Mouse (Mus musculus) hindbrain, postnatal 0 days (tissue): ENCODE results near the gene Kdm1a. TPM values are rescaled to one million over a fixed set of nuclear protein-coding genes. Genes with fewer than 3 reads are reported as not detected.

Source experiments
- ATAC-seq: fragments of 200-750 bp; cut with Nextera tagmentation; 2 replicates; pipeline ENCODE4 v1.8.0; 2017; ENCODE audit warnings: mild to moderate bottlenecking, moderate TSS enrichment, moderate library complexity
- DNase-seq: peaks from one replicate; pipeline ENCODE4 v3.0.0-alpha.2; 2015; ENCODE audit warnings: low spot score
- H3K27ac ChIP-seq: fragments of 300-500 bp; sonication (generic); 2 replicates; pipeline ENCODE4 v1.5.1; 2014; ENCODE audit warnings: mild to moderate bottlenecking
- H3K27me3 ChIP-seq: fragments of 300-500 bp; sonication (generic); 2 replicates; pipeline ENCODE4 v1.6.1; 2014; ENCODE audit warnings: low read length, mixed read lengths; ENCODE audit not compliant: insufficient read depth
- H3K36me3 ChIP-seq: fragments of 300-500 bp; sonication (generic); 2 replicates; pipeline ENCODE4 v1.6.1; 2014; ENCODE audit warnings: low read length, mixed read lengths; ENCODE audit not compliant: insufficient read depth
- H3K4me1 ChIP-seq: fragments of 300-500 bp; sonication (generic); 2 replicates; pipeline ENCODE4 v1.6.1; 2014; ENCODE audit warnings: antibody characterized with exemption, low read length, mixed read lengths; ENCODE audit not compliant: insufficient read depth
- H3K4me2 ChIP-seq: fragments of 300-500 bp; sonication (generic); 2 replicates; pipeline ENCODE4 v1.6.1; 2014; ENCODE audit warnings: low read depth, mild to moderate bottlenecking, low read length, moderate library complexity, mixed read lengths
- H3K4me3 ChIP-seq: fragments of 300-500 bp; sonication (generic); 2 replicates; pipeline ENCODE4 v1.5.1; 2014; ENCODE audit warnings: low read length
- H3K9ac ChIP-seq: fragments of 300-500 bp; sonication (generic); replicated peaks from 2 replicates; pipeline ENCODE4 v1.6.1; 2014; ENCODE audit warnings: mild to moderate bottlenecking, low read length, moderate library complexity, mixed read lengths
- H3K9me3 ChIP-seq: fragments of 300-500 bp; sonication (generic); 2 replicates; pipeline ENCODE4 v1.6.1; 2016; ENCODE audit warnings: low read length, mixed read lengths
- CTCF ChIP-seq: IDR thresholded peaks from 2 replicates; pipeline ENCODE4 v1.5.1; 2016; ENCODE audit warnings: antibody characterized with exemption, control low read depth, low read depth
- WGBS: fragments of 180-500 bp; shearing (Covaris S2); extraction: QIAGEN DNeasy Blood & Tissue Kit; methylation state at CpG from one replicate; pipeline ENCODE4 v1.1.7; 2014; 5-methylcytosine and 5-hydroxymethylcytosine counted together
- polyA plus RNA-seq: library from polyadenylated mRNA; unstranded; fragments of >200 nt; fragmentation: Nextera tagmentation; extraction: Ambion mirVana; gene quantifications from 2 replicates; pipeline ENCODE4 v1.2.1, GENCODE M21; 2015
- total RNA-seq: library from RNA; depleted of rRNA; stranded (reverse); fragments of >200 nt; gene quantifications from 2 replicates; pipeline ENCODE4 v1.2.3, GENCODE M21; 2014

Gene Kdm1a
- total and polyA plus RNA-seq, 2 experiments from 2014 or later = 44.8 to 123 TPM

DNA sequence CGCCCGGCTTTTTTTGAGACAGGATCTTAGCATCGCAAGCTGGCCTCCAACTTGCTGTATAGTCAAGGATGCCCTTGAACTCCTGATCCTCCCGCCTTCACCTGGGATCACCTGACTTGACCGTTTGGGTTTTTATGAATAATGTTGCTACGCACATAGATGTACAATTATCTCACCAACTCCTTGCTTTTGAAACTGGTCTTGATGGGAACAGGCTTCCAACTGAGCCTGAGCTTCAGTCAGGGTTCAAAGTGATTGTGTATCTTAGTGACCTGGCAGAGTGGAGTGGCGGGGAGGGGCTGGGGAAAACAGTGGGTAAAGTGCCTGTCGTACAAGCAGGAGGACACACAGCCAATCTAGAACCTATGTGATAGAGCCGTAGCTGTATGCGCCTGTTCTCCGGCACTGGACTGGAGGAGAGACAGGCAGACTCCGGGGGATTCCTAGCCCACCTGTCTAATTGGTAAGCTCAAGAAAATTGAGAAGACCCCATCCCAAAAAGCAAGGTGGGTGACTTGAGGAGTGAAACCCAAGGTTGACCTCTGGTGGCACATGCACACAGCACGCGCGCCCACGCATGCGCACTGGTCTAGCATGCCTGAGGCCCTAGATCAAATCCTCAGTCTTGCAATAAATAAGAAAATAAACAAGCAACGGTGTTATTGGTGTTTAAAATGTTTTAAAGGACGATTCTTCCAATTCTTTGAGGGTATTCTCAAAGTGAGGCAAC, 3.4 kb upstream of the Kdm1a start:
- no peak overlapping the region for H3K4me3 ChIP-seq
- H3K4me2 ChIP-seq = no peak overlapping the region
- no peaks in the 10 kb centered on the region for H3K27me3 ChIP-seq
- H3K9ac ChIP-seq = no peak overlapping the region
- no peaks in the 10 kb centered on the region for H3K4me1 ChIP-seq
- H3K36me3 ChIP-seq = no peaks in the 10 kb centered on the region
- H3K27ac ChIP-seq = no peak overlapping the region
- no peaks in the 10 kb centered on the region for H3K9me3 ChIP-seq
- no peak for TF ChIP-seq CTCF
- 91% methylated on average over 19 of the region's 19 CpGs for WGBS
- DNase-seq = no peak
- ATAC-seq = no peak

DNA sequence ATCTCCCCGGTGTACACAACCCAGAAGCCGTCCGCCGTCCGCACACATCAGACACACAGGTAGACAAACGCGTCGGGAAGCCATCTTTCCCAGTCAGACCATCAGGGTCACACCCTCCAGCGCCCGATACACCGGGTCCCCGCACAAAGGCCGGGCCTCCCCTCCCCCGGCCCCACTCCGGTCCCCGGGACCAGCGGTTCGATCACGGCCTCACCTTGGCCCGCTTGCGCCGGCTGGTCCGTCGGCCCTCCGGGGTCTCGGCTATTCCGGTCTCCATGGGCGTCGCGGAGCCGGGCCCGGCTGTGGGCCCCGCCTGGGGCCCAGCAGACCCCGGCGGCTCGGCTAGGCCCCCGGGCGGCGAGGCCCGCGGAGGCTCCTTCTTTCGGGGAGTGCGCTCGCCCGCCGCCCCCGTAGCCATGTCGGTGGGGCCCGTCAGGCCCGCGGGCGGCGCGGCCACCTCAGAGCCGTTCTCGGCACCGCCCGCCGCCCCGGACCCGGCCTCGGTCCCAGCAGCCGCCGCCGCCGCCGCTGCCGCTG, 437 bp downstream of the Kdm1a start:
- Histone ChIP-seq H3K27me3 (no peaks in the 10 kb centered on the region), H3K4me1 (peaks cover 3% of the 10 kb centered on the region; the same call in 1 of the 2 replicates), H3K4me2 (peak overlapping the region; percentile 59), H3K36me3 (no peaks in the 10 kb centered on the region), H3K9me3 (no peaks in the 10 kb centered on the region), H3K9ac (peak overlapping the region; percentile 99), H3K27ac (peak overlapping the region; percentile 96), H3K4me3 (peak overlapping the region; percentile 92)
- ATAC-seq (peak; percentile 69), DNase-seq (peak; percentile 43)
- no peak for TF ChIP-seq CTCF
- under 1% methylated on average over 51 of the region's 68 CpGs for WGBS

DNA sequence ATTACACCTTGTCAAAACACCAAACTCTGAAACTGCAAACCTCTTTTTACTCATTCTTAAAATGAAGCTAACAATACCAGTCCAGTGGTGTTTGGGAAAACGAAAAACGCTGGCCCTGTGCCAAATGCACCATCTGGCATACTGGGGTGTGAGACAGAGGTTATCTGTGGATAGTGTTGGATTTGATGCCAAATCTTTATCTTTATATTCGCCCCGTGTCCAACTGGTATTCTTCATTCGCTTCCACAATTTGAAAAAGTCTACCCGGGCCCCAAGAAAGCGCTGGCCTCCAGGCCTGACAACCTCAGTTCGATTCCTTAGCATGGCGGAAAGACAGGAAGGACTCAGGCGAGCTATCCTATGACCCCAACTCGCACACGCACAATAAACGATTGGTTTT, 1.0 kb downstream of the Kdm1a start:
- under 1% methylated on average over 13 of the region's 13 CpGs for WGBS
- Histone ChIP-seq H3K9me3 (no peaks in the 10 kb centered on the region), H3K4me1 (peaks cover 3% of the 10 kb centered on the region; the same call in 1 of the 2 replicates), H3K4me3 (peak overlapping the region; percentile 92), H3K36me3 (no peaks in the 10 kb centered on the region), H3K4me2 (peak overlapping the region; percentile 59), H3K27me3 (no peaks in the 10 kb centered on the region), H3K9ac (peak overlapping the region; percentile 99), H3K27ac (peak overlapping the region; percentile 96)
- peak; percentile 73 for DNase-seq
- TF ChIP-seq CTCF = no peak
- no peak for ATAC-seq

DNA sequence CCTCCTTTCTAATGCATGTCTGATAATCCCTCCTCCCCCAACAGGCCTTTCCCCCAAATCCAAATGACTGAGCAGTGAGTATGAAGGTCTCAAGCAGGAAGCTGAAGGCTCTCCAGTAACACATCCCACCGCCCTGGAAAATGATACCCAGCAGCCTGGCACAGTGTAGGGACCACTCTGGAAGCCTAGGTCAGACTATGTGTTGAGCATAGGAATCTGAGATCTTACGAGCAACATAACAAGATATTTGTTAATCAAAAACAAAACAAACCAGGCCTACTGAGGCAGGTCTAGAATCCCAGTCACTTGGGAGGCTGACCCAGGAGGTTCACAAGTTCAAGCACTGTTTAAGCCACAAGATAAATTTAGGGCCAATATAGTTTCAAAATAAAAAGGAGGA, 2.0 kb downstream of the Kdm1a start:
- Histone ChIP-seq H3K4me3 (peak overlapping the region; percentile 92), H3K4me1 (peaks cover 3% of the 10 kb centered on the region; the same call in 1 of the 2 replicates), H3K4me2 (peak overlapping the region; percentile 59), H3K27ac (no peak overlapping the region), H3K27me3 (no peaks in the 10 kb centered on the region), H3K9me3 (no peaks in the 10 kb centered on the region), H3K36me3 (no peaks in the 10 kb centered on the region), H3K9ac (no peak overlapping the region)
- 80% methylated on average over 2 of the region's 2 CpGs for WGBS
- TF ChIP-seq CTCF = no peak
- ATAC-seq (no peak), DNase-seq (no peak)

DNA sequence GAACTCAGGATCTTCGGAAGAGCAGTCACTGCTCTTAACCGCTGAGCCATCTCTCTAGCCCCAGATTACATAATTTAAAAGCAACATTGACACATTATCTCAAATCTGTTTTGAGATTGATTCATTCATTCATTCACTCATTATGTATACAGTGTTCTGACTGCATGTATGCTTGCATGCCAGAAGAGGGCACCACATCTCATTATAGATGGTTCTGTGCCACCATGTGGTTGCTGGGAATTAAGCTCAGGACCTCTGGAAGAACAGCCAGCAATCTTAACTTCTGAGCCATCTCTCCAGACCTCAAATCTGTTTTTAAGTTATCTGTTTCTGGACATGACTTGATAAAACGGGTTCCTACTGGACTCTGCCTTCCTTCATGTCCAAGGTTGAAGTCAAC, 2.7 kb downstream of the Kdm1a start:
- TF ChIP-seq CTCF = peak; percentile 27
- H3K9me3 ChIP-seq = no peaks in the 10 kb centered on the region
- no peaks in the 10 kb centered on the region for H3K27me3 ChIP-seq
- peaks cover 3% of the 10 kb centered on the region; the same call in 1 of the 2 replicates for H3K4me1 ChIP-seq
- 96% methylated on average over 3 of the region's 3 CpGs for WGBS
- H3K9ac ChIP-seq = no peak overlapping the region
- no peak overlapping the region for H3K27ac ChIP-seq
- no peaks in the 10 kb centered on the region for H3K36me3 ChIP-seq
- H3K4me2 ChIP-seq = peak overlapping the region; percentile 59; the same call in 1 of the 2 replicates
- no peak overlapping the region for H3K4me3 ChIP-seq
- ATAC-seq (no peak), DNase-seq (no peak)

DNA sequence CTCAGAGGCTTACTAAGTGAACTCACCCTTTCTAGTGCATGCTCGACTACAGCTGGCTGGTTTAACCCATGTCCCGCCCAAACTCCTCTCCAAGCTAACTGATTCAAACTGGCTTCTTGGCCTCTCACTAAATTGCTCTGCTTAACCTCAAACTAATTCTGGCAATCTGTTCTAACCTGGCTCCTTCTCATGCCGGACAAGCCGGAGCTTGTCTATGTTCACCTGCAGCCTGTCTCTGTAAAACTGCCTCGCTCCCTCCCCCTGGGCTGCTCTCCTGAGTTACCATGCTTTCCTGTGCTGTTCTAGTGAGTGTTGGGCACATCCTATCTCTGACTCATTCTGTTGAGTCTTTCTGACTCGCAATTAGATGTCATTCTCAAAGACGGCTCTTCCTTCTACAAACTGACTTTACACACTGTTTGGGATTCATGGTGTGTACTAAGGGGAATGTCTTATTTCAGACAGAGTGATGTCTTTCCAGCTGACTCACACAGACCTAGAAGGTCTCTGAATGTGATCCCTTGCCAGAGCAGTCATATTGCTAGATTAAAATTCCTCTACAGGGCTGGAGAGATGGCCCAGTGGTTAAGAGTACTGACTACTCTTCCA, 4.2 kb downstream of the Kdm1a start:
- Histone ChIP-seq H3K36me3 (no peaks in the 10 kb centered on the region), H3K27ac (no peak overlapping the region), H3K9me3 (no peaks in the 10 kb centered on the region), H3K4me3 (no peak overlapping the region), H3K4me2 (no peak overlapping the region), H3K27me3 (no peaks in the 10 kb centered on the region), H3K4me1 (peaks cover 3% of the 10 kb centered on the region; the same call in 1 of the 2 replicates), H3K9ac (no peak overlapping the region)
- DNase-seq (no peak), ATAC-seq (no peak)
- no peak for TF ChIP-seq CTCF
- WGBS = 92% methylated on average over 7 of the region's 7 CpGs
